Mouse (Mus musculus) mature B cell (primary cell): ENCODE measurements around the gene Mrpl18.

ENCODE experiments used
- in situ Hi-C: fragments of 300-500 bp; cut with MboI; formaldehyde crosslinking; loops from 2 replicates; pipeline ENCODE4 v1.14.3; 2019

The Mrpl18 gene

DNA sequence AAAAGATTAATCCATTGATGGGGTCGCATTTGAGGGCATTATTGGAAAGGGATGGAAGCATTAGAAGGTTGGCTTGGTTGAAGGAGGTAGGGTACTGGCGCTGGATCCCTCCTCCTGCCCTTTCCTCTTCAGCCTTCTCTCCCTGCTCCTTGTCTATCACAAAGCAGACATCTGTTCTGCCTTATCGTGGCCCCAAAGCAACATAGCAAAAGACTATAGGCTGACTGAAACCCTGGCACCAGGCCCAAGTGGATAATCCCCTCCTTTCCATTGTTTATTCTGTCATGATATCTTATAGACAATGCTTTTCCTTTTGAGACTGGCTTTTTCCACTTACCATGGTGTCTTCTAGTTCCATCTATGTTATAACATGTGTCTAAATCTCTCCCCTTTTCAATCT is 50.7 kb downstream of the Mrpl18 start:
- in situ Hi-C loops, result no loop called here

- in situ Hi-C loops, result no loop called here
These were observed 52.0 kb downstream of the Mrpl18 start for GRCm38 (mm10) chr17:12864111-12864510.
